Mouse (Mus musculus): ENCODE results near the gene Gna14.

Gna14 gene

GRCm38 (mm10) chr19:16457127-16457526, 21.6 kb downstream of the Gna14 start:
- no peak for DNase-seq

- DNase-seq: no peak
These were observed 23.8 kb downstream of the Gna14 start for GRCm38 (mm10) chr19:16459317-16459716.

GRCm38 (mm10) chr19:16460292-16460691, 24.7 kb downstream of the Gna14 start:
- DNase-seq: no peak

GRCm38 (mm10) chr19:16460831-16461230, 25.3 kb downstream of the Gna14 start:
- DNase-seq: no peak

- DNase-seq: no peak
These were observed 26.9 kb downstream of the Gna14 start for GRCm38 (mm10) chr19:16462461-16462860.

GRCm38 (mm10) chr19:16464730-16465129, 29.2 kb downstream of the Gna14 start:
- DNase-seq: no peak

GRCm38 (mm10) chr19:16468756-16469374, 33.3 kb downstream of the Gna14 start:
- no peak for DNase-seq

GRCm38 (mm10) chr19:16472655-16473054, 37.1 kb downstream of the Gna14 start:
- DNase-seq: no peak

- no peak for DNase-seq
These were observed 41.9 kb downstream of the Gna14 start for GRCm38 (mm10) chr19:16477314-16477946.

- no peak for DNase-seq
These were observed 42.6 kb downstream of the Gna14 start for GRCm38 (mm10) chr19:16478186-16478607.

GRCm38 (mm10) chr19:16482047-16482446, 46.5 kb downstream of the Gna14 start:
- no peak for DNase-seq

- DNase-seq: no peak
These were observed 48.7 kb downstream of the Gna14 start for GRCm38 (mm10) chr19:16484237-16484636.

GRCm38 (mm10) chr19:16484671-16485070, 49.1 kb downstream of the Gna14 start:
- no peak for DNase-seq

- no peak for DNase-seq
These were observed 55.2 kb downstream of the Gna14 start for GRCm38 (mm10) chr19:16490756-16491155.

- DNase-seq: no peak
These were observed 55.9 kb downstream of the Gna14 start for GRCm38 (mm10) chr19:16491497-16491896.

- no peak for DNase-seq
These were observed 56.9 kb downstream of the Gna14 start for GRCm38 (mm10) chr19:16492453-16492852.

GRCm38 (mm10) chr19:16494816-16495516, 59.4 kb downstream of the Gna14 start:
- DNase-seq: no peak

- DNase-seq: no peak
These were observed 60.5 kb downstream of the Gna14 start for GRCm38 (mm10) chr19:16496016-16496415.

- DNase-seq: no peak
These were observed 66.5 kb downstream of the Gna14 start for GRCm38 (mm10) chr19:16502054-16502453.

- DNase-seq: no peak
These were observed 71.3 kb downstream of the Gna14 start for GRCm38 (mm10) chr19:16506711-16507364.

- DNase-seq: no peak
These were observed 75.0 kb downstream of the Gna14 start for GRCm38 (mm10) chr19:16510343-16511080.

GRCm38 (mm10) chr19:16511081-16511420, 75.5 kb downstream of the Gna14 start:
- no peak for DNase-seq

GRCm38 (mm10) chr19:16514201-16514600, 78.6 kb downstream of the Gna14 start:
- DNase-seq: no peak
